Mouse (Mus musculus) CH12.LX (cell line): ENCODE data around the gene Tacr2. TPM values are rescaled to one million over a fixed set of nuclear protein-coding genes. Genes with fewer than 3 reads are reported as not detected.

Experiments
- DNase-seq: peaks from one replicate; pipeline ENCODE4 v3.0.0-alpha.2; 2013; ENCODE audit errors: extremely low read depth
- H3K27ac ChIP-seq: 2 replicates; pipeline ENCODE4 v1.5.1; 2012; ENCODE audit warnings: low read depth, mild to moderate bottlenecking, control low read depth, moderate library complexity; ENCODE audit not compliant: insufficient read depth
- H3K27me3 ChIP-seq: replicated peaks from 2 replicates; pipeline ENCODE3; 2012; ENCODE audit warnings: inconsistent platforms
- H3K36me3 ChIP-seq, 2 experiments: replicated peaks in 1 of 2; 2 replicates each; pipeline versions ENCODE3 to v1.6.1; 2012; ENCODE audit warnings: inconsistent platforms in 1 of 2, low read length in 1 of 2, mild to moderate bottlenecking in 1 of 2, mixed read lengths in 1 of 2, moderate library complexity in 1 of 2; ENCODE audit not compliant: control insufficient read depth in 1 of 2, insufficient read depth in 1 of 2
- H3K4me1 ChIP-seq, 2 experiments: 2 replicates each; pipeline ENCODE4 v1.6.1; 2012; ENCODE audit warnings: inconsistent platforms in 1 of 2, moderate library complexity in 1 of 2; ENCODE audit not compliant: insufficient read depth in 2 of 2, control insufficient read depth in 1 of 2
- H3K4me2 ChIP-seq: 2 replicates; pipeline ENCODE4 v1.6.1; 2012; ENCODE audit warnings: low read depth, mild to moderate bottlenecking, control low read depth; ENCODE audit not compliant: poor library complexity, insufficient read depth, severe bottlenecking
- H3K4me3 ChIP-seq, 3 experiments: fragments of 150-350 bp in 1 of 3; sonication (generic) in 1 of 3; replicated peaks in 1 of 3; 2 replicates each; pipeline versions ENCODE3 to v1.5.1; 2011 to 2012; ENCODE audit warnings: low read depth in 2 of 3, low read length in 2 of 3, mild to moderate bottlenecking in 2 of 3, moderate library complexity in 2 of 3, control low read depth in 1 of 3, improper control_type of control experiment in 1 of 3, inconsistent platforms in 1 of 3, mixed read lengths in 1 of 3; ENCODE audit not compliant: poor library complexity in 1 of 3
- H3K79me2 ChIP-seq: replicated peaks from 2 replicates; pipeline ENCODE4 v1.6.1; 2012; ENCODE audit warnings: mild to moderate bottlenecking, moderate library complexity; ENCODE audit not compliant: control insufficient read depth, poor library complexity, insufficient read depth, severe bottlenecking; ENCODE audit errors: extremely low read depth
- H3K9ac ChIP-seq: 2 replicates; pipeline ENCODE4 v1.6.1; 2012; ENCODE audit warnings: low read depth, mild to moderate bottlenecking, control low read depth, moderate library complexity; ENCODE audit not compliant: insufficient read depth
- H3K9me3 ChIP-seq: replicated peaks from 2 replicates; pipeline ENCODE3; 2012; ENCODE audit warnings: low read length, inconsistent platforms, mixed read lengths
- BHLHE40 ChIP-seq: IDR thresholded peaks from 2 replicates; pipeline ENCODE4 v1.6.1; 2011; ENCODE audit warnings: mild to moderate bottlenecking, low read depth, low read length, improper control_type of control experiment
- CHD1 ChIP-seq: IDR thresholded peaks from 2 replicates; pipeline ENCODE4 v1.6.1; 2012; ENCODE audit warnings: low read depth, low read length, improper control_type of control experiment, inconsistent platforms
- E2F4 ChIP-seq: IDR thresholded peaks from 2 replicates; pipeline ENCODE4 v1.6.1; 2011; ENCODE audit warnings: low read depth, low read length, improper control_type of control experiment; ENCODE audit not compliant: insufficient replicate concordance
- ETS1 ChIP-seq: conservative IDR thresholded peaks from 2 replicates; pipeline ENCODE4 v1.6.1; 2012; ENCODE audit warnings: low read depth, mild to moderate bottlenecking, inconsistent platforms, low read length, improper control_type of control experiment, moderate library complexity
- GABPA ChIP-seq: IDR thresholded peaks from 2 replicates; pipeline ENCODE4 v1.6.1; 2012; ENCODE audit warnings: low read depth, low read length, improper control_type of control experiment, inconsistent platforms; ENCODE audit not compliant: insufficient replicate concordance
- HCFC1 ChIP-seq: IDR thresholded peaks from 2 replicates; pipeline ENCODE4 v1.6.1; 2012; ENCODE audit warnings: low read depth, mild to moderate bottlenecking, inconsistent platforms, low read length, improper control_type of control experiment
- JUN ChIP-seq: IDR thresholded peaks from 2 replicates; pipeline ENCODE4 v1.6.1; 2011; ENCODE audit warnings: low read depth, mild to moderate bottlenecking, low read length, improper control_type of control experiment, moderate library complexity; ENCODE audit not compliant: insufficient read depth
- JUND ChIP-seq: conservative IDR thresholded peaks from 2 replicates; pipeline ENCODE4 v1.6.1; 2011; ENCODE audit warnings: low read depth, low read length, improper control_type of control experiment
- KAT2A ChIP-seq: IDR thresholded peaks from 2 replicates; pipeline ENCODE4 v1.6.1; 2012; ENCODE audit warnings: low read length, improper control_type of control experiment, inconsistent platforms; ENCODE audit not compliant: insufficient replicate concordance
- MAFK ChIP-seq: IDR thresholded peaks from 2 replicates; pipeline ENCODE4 v1.6.1; 2011; ENCODE audit warnings: low read length, improper control_type of control experiment; ENCODE audit not compliant: insufficient replicate concordance
- MAX ChIP-seq: IDR thresholded peaks from 2 replicates; pipeline ENCODE4 v1.6.1; 2011; ENCODE audit warnings: low read length, improper control_type of control experiment
- MAZ ChIP-seq: IDR thresholded peaks from 2 replicates; pipeline ENCODE4 v1.6.1; 2012; ENCODE audit warnings: low read depth, mild to moderate bottlenecking, inconsistent platforms, low read length, improper control_type of control experiment, moderate library complexity
- MXI1 ChIP-seq: IDR thresholded peaks from 2 replicates; pipeline ENCODE4 v1.6.1; 2011; ENCODE audit warnings: mild to moderate bottlenecking, low read depth, low read length, improper control_type of control experiment
- MYC ChIP-seq: IDR thresholded peaks from 2 replicates; pipeline ENCODE4 v1.6.1; 2011; ENCODE audit warnings: low read depth, mild to moderate bottlenecking, improper control_type of control experiment, low read length
- NRF1 ChIP-seq: IDR thresholded peaks from 2 replicates; pipeline ENCODE4 v1.6.1; 2014; ENCODE audit warnings: low read depth, mild to moderate bottlenecking, inconsistent platforms, low read length, improper control_type of control experiment, moderate library complexity
- PAX5 ChIP-seq: IDR thresholded peaks from 2 replicates; pipeline ENCODE4 v1.6.1; 2012; ENCODE audit warnings: low read length, inconsistent platforms, mixed read lengths
- POLR2A ChIP-seq: IDR thresholded peaks from 2 replicates; pipeline ENCODE4 v1.6.1; 2011; ENCODE audit warnings: low read depth, mild to moderate bottlenecking, improper control_type of control experiment, low read length
- POLR2AphosphoS2 ChIP-seq: IDR thresholded peaks from 2 replicates; pipeline ENCODE4 v1.6.1; 2011; ENCODE audit warnings: low read depth, low read length, improper control_type of control experiment
- RCOR1 ChIP-seq: conservative IDR thresholded peaks from 2 replicates; pipeline ENCODE4 v1.6.1; 2012; ENCODE audit warnings: low read depth, mild to moderate bottlenecking, inconsistent platforms, low read length, improper control_type of control experiment
- SMC3 ChIP-seq: IDR thresholded peaks from 2 replicates; pipeline ENCODE4 v1.6.1; 2011; ENCODE audit warnings: low read depth, low read length, improper control_type of control experiment
- TCF12 ChIP-seq: IDR thresholded peaks from 2 replicates; pipeline ENCODE4 v1.6.1; 2014; ENCODE audit warnings: low read depth, mild to moderate bottlenecking, inconsistent platforms, low read length, improper control_type of control experiment
- UBTF ChIP-seq: IDR thresholded peaks from 2 replicates; pipeline ENCODE4 v1.6.1; 2012; ENCODE audit warnings: low read depth, mild to moderate bottlenecking, inconsistent platforms, low read length, improper control_type of control experiment, moderate library complexity
- USF1 ChIP-seq: IDR thresholded peaks from 2 replicates; pipeline ENCODE4 v1.6.1; 2014; ENCODE audit warnings: low read depth, mild to moderate bottlenecking, inconsistent platforms, low read length, improper control_type of control experiment
- USF2 ChIP-seq: conservative IDR thresholded peaks from 2 replicates; pipeline ENCODE4 v1.6.1; 2011; ENCODE audit warnings: low read depth, low read length, improper control_type of control experiment
- ZC3H11A ChIP-seq: IDR thresholded peaks from 2 replicates; pipeline ENCODE4 v1.6.1; 2012; ENCODE audit warnings: low read depth, mild to moderate bottlenecking, inconsistent platforms, low read length, improper control_type of control experiment
- ZKSCAN1 ChIP-seq: IDR thresholded peaks from 2 replicates; pipeline ENCODE4 v1.6.1; 2012; ENCODE audit warnings: low read depth, inconsistent platforms, low read length, improper control_type of control experiment, borderline replicate concordance
- ZNF384 ChIP-seq: IDR thresholded peaks from 2 replicates; pipeline ENCODE4 v1.6.1; 2012; ENCODE audit warnings: low read depth, low read length, improper control_type of control experiment, inconsistent platforms
- dilution Hi-C: fragments of 300-500 bp; cut with MboI; formaldehyde crosslinking; loops from 2 replicates; pipeline ENCODE4 v1.14.3; 2020; ENCODE audit warnings: low sequenced_read_pairs; ENCODE audit not compliant: extremely low pct_unique_long_range_greater_than_20kb, extremely low pct_ligation_motif_present
- in situ Hi-C: fragments of 300-500 bp; cut with MboI; formaldehyde crosslinking; loops from 3 replicates; pipeline ENCODE4 v1.14.3; 2019; ENCODE audit warnings: low sequenced_read_pairs, low pct_ligation_motif_present, low pct_unique_long_range_greater_than_20kb, mixed read lengths
- polyA plus RNA-seq: library from polyadenylated mRNA; unstranded; fragments of >175 nt; gene quantifications from 2 replicates; pipeline ENCODE4 v1.2.1, GENCODE M21; 2012; ENCODE audit warnings: low read depth; ENCODE audit not compliant: insufficient read length
- total RNA-seq, 2 experiments: library from RNA; depleted of rRNA; stranded (reverse); fragments of 300-350 nt in 1 of 2; fragments of >200 nt in 1 of 2; gene quantifications; 2 replicates each; pipeline ENCODE4 v1.2.3; 2012 to 2014

Gene Tacr2
- total and polyA plus RNA-seq, 3 experiments = 0.04 to 0.24 (median 0.13) TPM

DNA sequence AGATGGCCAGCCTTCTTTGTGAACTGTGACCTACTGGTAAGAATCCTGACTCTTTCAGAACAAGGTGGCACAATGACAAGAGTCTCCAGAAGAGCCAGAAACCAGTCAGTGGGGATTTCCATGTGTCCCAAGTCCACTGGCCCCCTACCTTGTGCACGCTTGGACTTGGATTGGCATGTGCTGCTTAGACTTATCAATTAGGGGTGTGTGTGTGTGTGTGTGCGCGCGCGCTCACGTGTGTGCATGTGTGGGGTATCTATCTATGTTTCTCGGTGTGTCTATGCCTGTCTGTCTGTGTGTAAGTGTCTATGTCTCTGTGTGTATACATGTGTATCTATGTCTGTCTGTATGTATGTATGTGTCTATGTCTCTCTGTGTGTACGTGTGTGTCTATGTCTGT, 36.6 kb upstream of the Tacr2 start:
- no peak overlapping the region for H3K4me3 ChIP-seq
- no peaks in the 10 kb centered on the region for H3K79me2 ChIP-seq
- H3K27ac ChIP-seq = no peak overlapping the region
- H3K4me2 ChIP-seq = no peak overlapping the region
- no peak for DNase-seq
- H3K27me3 ChIP-seq = peaks cover 45% of the 10 kb centered on the region
- dilution Hi-C loops (no loop called here), in situ Hi-C loops (no loop called here)
- TF ChIP-seq USF1 = no peak
- no peak for TF ChIP-seq HCFC1
- no peak for TF ChIP-seq RCOR1
- no peak for TF ChIP-seq ETS1
- H3K4me1 ChIP-seq = peaks cover 9 to 14% of the 10 kb centered on the region in 2 experiments; a peak in 3 of 4 replicates
- no peak overlapping the region for H3K9ac ChIP-seq
- no peaks in the 10 kb centered on the region for H3K36me3 ChIP-seq
- no peaks in the 10 kb centered on the region for H3K9me3 ChIP-seq

- no peak for DNase-seq
- H3K4me1 ChIP-seq = peaks cover 9 to 14% of the 10 kb centered on the region in 2 experiments; a peak in 3 of 4 replicates
Measured at GRCm38 (mm10) chr10:62216595-62216994, 35.6 kb upstream of the Tacr2 start.

DNA sequence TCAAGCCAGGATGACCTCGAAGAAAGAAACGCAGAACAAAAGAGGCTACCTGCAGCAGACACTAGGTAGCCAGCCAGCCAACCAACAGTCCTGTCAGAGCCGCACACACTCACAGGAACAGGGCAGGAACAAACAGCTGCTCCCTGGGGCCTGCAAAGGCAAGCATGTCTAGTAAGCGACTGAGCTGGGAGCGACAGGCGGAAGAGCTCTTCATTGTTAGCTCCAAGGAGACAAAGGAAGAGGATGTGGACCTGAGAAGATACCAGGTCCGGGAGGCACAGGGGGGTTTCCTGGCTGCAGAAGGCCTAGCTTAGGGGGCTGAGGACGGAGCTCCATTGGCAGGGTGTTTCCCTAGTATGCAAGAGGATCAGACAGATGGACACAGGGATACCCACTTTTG, 35.0 kb upstream of the Tacr2 start:
- Histone ChIP-seq H3K4me3 (no peak overlapping the region), H3K27ac (no peak overlapping the region), H3K79me2 (no peaks in the 10 kb centered on the region), H3K9ac (no peak overlapping the region), H3K4me1 (peaks cover 9 to 14% of the 10 kb centered on the region in 2 experiments; a peak in 3 of 4 replicates), H3K9me3 (no peaks in the 10 kb centered on the region), H3K4me2 (no peak overlapping the region), H3K27me3 (peaks cover 54% of the 10 kb centered on the region), H3K36me3 (no peaks in the 10 kb centered on the region)
- dilution Hi-C loops = no loop called here
- no peak for DNase-seq
- no peak for TF ChIP-seq MYC
- TF ChIP-seq JUN = no peak
- TF ChIP-seq PAX5 = no peak
- no peak for TF ChIP-seq HCFC1
- no peak for TF ChIP-seq POLR2A
- no peak for TF ChIP-seq JUND
- no peak for TF ChIP-seq MXI1
- no peak for TF ChIP-seq KAT2A
- no peak for TF ChIP-seq NRF1
- no peak for TF ChIP-seq UBTF
- no peak for TF ChIP-seq MAZ
- no peak for TF ChIP-seq MAX
- TF ChIP-seq USF2 = no peak
- TF ChIP-seq ZNF384 = no peak
- no peak for TF ChIP-seq RCOR1
- TF ChIP-seq GABPA = no peak
- TF ChIP-seq ETS1 = no peak
- TF ChIP-seq POLR2AphosphoS2 = no peak
- in situ Hi-C loops = no loop called here

More at GRCm38 (mm10) chr10:62216595-62216994, 35.6 kb upstream of the Tacr2 start:
- Histone ChIP-seq H3K79me2 (no peaks in the 10 kb centered on the region), H3K27me3 (peaks cover 50% of the 10 kb centered on the region), H3K4me2 (no peak overlapping the region), H3K27ac (no peak overlapping the region), H3K4me3 (no peak overlapping the region), H3K36me3 (no peaks in the 10 kb centered on the region)
- in situ Hi-C loops (no loop called here), dilution Hi-C loops (no loop called here)
- TF ChIP-seq UBTF (no peak), ETS1 (no peak), CHD1 (no peak), USF2 (no peak), POLR2AphosphoS2 (no peak), PAX5 (no peak), ZC3H11A (no peak), MYC (no peak), ZKSCAN1 (no peak), KAT2A (no peak), MAFK (no peak), SMC3 (no peak), USF1 (no peak), MAZ (no peak), BHLHE40 (no peak), TCF12 (no peak), POLR2A (no peak), NRF1 (no peak), E2F4 (no peak)
- TF ChIP-seq, all 38 proteins: peak for 0
- Histone ChIP-seq H3K9ac (no peak overlapping the region), H3K9me3 (no peaks in the 10 kb centered on the region)
